Mouse (Mus musculus) kidney, adult 8-10 months (tissue): ENCODE results near the gene Pitpnc1.

Experiments used
- DNase-seq, 2 experiments: peaks; one replicate each; pipeline ENCODE4 v3.0.0; 2022

Pitpnc1 gene

DNA sequence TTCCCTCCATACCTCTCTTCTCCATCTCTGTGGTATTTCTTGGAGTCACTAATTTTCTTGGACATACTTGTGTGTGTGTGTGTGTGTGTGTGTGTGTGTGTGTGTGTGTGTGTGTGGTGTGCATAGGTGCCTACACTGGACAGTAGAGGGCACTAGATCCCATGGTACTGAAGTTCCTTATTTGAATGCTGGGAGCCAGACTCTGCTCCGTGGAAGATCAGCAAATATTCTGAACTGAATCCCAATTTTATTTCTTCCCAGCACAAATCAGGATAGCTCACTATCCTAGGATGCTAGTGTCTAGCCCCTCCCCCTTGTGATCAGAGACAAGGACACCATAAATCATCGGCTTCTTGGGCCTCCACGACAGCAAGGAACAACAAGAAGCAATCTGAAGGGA is 148.7 kb downstream of the Pitpnc1 start:
- DNase-seq = no peak

DNA sequence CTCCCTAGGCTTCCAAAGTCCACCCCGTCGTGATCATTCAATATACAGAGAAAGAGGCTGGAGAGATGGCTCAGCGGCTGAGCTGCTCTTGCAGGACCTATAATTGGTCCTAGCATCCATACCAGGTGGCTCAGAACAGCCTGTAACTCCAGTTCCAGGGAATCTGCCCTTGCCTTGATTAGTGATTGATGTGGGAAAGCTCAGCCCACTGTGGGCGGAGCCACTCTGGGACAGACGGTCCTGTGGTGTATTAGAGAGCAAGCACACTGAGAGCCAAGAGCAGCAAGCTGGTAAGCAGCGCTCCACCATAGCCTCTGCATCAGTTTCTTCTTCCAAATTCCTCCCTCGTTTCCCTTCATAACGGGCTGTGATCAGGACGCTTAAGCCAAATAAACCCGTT is 150.6 kb downstream of the Pitpnc1 start:
- peak in 1 of 2 experiments; percentile 31 for DNase-seq

DNA sequence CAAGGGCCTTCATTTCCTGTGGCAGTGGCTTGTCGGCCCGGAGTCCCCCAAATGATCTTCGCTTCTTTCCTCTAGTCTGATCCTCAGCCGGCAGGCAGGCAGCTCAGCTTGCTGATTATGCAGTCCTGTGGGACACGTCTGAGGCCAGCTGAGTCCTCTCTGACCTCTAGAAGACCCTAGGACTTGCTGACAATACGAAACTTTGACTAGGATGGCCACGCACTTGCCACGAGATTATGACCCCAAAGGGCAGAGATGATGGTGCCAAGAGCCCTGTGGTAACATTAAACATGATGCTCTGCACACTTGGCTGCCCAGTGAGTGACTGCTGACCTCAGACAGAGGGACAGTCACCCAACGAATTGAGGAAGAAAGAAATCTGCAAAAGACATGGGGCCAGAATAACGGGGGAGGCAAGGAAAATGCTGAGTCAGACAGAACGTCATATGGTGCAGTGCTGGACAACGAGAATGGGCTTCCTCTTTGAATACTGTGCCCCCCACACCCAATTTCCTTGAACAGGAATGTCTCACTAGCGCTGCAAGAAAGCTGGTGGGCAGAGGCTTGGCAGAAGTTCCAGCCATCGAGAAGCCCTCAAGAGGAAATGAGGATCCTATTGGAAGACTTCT is 152.7 kb downstream of the Pitpnc1 start:
- peak; percentile 62 to 63 for DNase-seq

DNA sequence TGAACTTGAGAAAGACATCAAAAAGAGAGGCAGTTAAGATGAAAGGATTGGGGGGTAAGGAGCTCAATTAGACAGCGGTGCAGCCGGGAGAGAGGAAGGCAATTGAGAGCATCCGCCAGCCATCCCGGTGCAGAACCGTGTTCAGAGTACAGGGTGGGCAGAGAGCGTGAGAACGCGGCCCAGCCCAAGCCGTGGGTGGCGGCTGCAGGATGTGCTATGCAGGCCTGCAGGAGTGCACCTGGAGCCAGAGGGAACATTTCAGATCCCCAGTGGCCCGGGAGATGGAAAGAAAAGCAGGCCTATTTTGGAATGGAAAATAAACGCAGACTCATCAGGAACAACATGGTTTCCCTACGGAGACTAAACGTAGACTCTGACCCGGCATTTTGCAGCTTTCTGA is 155.0 kb downstream of the Pitpnc1 start:
- no peak for DNase-seq

DNA sequence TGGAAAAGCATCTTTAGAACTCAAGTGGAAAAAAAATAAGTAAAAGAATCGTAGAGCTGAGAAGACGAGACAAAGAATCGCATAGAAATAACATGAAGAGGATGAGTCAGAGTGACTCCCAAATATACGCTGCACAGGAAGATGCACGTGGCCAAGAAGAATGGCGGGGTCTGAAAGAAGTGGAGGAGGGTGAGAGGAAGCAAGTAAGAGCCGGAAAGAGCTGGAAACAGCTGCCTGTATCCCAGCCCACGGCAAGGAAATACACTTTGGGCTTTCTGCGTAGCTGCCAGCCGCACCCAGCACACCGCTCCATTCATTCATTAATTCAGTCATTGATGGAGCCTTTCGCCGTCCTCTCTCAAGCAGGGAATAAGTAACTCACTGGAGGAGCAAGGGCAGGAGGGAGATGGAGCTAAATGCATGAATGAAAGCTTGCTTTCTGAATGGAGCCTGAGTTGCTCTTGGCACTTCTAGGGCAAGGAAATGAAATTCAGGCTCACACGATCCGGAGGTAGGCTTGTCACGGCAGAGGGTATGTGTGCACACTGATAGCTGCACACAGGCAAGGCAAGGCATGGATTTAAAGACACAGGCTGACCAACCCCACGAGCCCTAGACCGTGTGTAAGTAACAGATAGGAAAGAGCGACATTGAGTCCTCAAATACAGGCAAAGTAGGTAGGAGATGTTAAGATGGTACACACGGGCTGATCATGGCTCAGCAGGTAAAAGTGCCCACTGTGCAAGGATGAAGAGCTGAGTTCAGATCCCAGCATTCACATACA is 160.0 kb downstream of the Pitpnc1 start:
- no peak for DNase-seq

DNA sequence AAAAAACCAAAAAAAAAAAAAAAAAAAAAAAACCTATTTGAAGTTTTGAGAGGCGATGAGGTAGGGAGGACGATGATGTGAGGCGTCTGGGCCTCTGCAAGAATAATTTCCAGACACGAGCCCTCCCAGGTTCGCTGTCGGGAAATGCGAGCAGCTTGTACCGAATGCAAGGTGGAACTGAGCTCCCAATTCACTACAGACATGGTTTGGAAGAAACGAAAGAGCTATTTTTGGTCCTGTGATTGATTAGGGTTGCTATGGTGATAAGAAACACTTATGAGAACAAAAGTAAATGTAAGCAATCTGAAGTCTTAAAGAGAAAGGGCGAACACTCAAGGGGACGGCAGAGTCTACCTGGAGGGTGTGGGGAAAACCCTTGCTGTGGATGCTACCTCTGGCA is 164.3 kb downstream of the Pitpnc1 start:
- DNase-seq = no peak

DNA sequence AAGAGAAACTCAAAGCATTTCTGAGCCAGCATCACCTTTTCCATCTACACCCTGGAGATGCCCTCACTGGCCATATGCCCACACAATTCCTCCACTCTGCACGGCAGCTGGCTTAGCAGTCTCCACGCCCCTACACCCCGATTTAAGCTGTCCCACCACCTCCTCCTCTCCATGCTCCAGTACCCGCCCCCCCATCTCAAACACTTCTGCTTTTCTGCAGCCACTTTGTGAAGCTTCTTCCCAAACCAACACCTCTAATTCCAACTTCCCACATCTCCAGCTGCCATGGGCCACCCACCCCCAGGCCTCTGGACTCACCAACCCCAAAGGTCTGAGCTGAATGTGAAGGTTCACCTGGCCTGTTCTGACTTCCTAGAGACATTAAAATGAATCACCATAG is 168.4 kb downstream of the Pitpnc1 start:
- no peak for DNase-seq

DNA sequence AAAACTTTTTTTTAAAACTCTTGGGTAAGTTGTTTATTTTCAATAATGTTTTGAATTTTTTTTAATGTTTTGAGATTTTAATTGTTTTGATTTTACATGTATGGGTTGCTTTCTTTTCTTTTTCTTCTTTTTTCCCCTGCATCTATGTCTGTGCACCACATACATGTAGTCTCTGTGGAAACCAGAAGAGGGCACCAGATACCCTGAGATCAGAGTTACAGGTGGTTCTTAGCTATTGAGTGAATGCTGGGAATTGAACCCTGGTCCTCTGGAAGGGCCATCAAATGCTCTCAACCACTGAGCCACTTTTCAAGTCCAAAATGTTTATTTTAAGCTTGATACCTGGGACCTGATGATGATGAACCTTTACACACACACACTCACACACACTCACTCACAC is 170.3 kb downstream of the Pitpnc1 start:
- no peak for DNase-seq

DNA sequence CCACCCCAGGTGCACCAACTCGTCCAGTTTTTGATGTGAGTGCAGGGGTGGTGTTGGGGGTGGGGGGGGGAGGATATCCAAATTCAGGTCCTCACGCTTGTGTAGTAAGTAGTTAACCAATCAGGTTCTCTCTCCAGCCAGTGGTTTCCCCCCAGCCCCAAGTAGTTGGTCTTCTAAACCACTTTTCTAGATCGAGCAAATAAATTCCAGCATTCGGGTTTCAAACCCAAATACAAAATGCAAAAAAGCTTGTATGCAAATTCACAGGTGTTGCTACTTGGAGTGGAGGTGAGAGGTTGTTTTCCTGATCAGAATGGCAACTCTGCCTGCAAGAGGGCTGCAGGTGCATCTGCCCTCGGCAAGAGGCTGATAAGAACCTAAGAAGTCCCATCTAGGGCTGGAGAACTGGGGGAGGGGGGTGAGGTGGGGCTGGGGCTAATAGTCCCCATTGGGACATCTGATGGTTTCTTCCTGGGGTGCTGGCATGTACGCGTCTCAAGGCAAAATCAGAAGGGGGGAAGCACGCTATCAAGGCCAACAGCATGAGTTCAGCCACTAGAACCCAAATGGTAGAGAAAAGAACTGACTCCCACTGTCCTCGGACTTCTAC is 170.9 kb downstream of the Pitpnc1 start:
- no peak for DNase-seq

DNA sequence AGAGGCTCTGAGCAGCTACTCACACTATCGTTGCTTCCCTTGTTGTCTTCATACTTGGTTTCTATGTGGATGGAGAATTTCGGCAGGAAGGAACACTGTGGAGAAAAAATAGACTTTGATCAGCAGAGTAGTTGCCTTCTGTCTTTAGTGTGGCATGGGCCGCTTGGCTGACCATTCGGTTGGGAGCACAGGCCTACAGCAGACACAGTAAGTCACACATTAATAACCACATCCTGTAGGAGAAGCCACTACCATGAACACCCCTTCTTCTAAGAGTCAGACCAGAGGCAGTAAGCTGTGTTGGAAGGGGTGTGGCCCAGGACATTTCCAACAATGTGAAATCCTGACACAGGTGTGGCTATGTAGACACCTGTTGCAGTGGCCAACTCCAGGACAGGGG is 174.3 kb downstream of the Pitpnc1 start:
- peak; percentile 58 to 64 for DNase-seq

DNA sequence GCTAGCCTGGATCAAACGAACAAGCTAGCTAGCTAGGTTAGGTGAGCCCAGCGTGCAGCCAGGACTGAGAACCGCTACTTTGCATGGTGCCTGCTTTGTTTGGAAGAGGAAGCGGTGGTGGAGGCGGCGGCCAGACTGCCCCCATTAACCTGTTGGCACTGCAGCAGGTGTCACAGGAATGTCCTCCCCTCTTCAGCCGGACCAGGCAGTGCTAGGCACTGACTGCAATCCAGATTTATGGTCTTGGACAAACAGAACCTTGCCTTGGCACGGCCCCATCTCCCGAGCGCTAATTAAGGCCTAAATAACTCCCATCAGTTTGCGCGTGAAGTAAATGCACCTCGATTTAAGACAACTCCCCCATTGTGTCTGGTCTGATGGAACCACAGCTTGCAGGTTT is 178.5 kb downstream of the Pitpnc1 start:
- peak; percentile 31 to 44 for DNase-seq

DNA sequence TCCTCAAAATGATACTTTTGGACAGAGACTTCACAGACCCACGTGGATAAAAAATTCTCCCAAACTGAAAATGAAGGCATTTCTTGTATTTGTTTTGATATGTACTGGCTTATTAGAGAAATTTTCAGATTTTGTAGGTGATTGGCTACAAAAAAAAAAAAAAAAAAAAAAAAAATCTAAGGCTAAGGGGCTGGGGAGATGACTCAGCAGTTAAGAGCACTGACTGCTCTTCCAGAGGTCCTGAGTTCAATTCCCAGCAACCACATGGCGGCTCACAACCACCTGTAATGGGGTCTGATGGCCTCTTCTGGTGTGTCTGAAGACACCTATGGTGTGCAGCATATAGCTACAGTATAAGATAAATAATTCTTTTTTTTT is 182.3 kb downstream of the Pitpnc1 start:
- no peak for DNase-seq

DNA sequence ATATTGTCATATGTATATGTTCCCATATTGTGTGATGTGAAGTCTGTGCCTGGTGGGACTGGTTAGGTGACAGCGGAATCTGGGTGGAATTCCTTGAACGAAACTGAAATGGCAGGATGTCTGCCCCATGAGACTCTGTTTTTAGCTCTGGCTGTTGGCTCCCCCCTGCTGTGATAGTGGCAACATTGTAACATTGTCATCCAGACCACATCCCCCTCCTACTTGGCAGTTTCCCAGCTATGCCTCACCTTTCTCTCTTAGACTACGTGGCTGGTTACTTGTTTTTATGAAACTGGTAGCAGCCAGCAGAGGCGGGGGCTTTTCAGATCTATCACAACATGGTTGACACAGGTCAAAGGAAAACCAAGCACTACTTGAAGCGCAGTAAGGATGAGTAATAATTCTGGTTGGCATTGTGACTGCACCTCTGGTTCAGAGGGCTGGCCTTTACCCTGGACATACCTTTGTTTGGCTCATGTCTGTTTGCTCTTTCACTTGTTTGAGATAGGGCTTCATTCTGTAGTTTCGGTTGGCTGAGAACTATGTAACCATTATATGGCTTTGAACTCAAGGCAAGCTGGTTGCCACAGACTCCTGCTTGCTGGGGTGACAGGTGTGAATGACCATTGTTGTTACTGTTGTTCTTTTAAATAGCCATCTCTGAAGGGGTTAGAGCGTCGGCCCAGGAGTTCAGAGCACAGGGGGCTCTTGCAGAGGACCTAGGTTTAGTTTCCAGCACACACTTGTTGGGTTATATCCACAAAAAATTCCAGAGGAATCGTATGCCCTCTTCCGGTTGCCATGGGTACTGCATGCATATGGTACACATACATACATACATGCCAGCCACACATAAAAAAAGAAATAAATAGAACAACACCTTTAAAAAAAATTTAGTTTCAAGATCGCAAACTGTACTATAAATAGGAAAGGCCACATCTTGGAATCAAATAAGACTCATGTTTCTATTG is 183.0 kb downstream of the Pitpnc1 start:
- DNase-seq = no peak

DNA sequence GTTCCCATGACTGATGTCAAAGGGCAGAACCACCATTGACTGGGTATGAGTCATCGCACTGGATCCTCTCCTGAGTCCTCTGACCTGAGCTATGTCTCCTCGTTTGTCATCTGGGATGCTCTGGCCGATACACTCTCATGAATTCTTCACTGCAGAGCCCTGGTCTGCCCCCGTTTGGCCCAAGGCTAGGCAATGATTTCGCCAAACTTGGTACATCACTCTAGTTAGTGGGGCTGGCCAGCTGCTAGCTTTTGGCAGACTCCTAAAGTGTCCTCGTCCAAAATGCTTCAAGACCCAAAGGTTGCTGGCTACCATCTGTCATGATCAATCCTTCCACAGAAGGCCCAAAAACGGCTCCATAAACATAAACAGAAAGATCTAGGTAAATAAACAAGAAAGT is 184.8 kb downstream of the Pitpnc1 start:
- DNase-seq = no peak

DNA sequence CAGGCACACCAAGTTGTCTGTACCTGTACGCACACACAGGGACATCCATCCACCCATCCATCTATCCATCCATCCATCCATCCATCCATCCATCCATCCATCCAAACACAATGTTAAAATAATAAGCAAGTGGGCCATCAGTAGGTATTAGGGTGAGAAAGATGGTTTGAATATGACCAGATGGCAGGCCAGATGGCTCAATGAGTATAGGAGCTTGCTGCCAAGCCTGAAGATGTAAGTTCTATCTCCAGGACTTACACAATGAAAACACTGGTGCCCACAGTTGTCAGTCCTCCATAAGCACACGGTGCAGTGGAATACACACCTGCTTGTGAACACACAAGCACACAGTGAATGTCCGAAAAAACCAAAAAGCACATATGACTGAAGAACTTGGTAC is 186.9 kb downstream of the Pitpnc1 start:
- DNase-seq = no peak

DNA sequence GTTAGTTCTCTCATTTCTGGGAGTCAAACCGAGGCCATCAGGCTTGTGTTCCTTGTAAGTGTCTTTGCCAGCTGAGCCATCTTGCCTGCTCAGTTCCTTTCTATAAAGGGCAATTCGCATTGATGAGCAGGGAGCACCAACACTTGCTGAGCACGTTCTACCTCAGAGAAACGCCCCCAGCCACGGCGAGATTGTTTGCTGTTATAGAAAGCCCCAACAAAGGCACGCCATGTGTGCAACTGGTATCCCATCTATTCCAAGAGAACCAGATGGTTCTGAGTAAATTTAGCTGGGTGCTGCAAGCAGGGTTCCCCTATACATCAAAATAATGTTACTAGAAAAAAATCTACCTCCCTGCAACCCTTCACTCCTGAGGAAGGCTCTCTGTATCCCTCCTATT is 188.0 kb downstream of the Pitpnc1 start:
- DNase-seq = no peak

DNA sequence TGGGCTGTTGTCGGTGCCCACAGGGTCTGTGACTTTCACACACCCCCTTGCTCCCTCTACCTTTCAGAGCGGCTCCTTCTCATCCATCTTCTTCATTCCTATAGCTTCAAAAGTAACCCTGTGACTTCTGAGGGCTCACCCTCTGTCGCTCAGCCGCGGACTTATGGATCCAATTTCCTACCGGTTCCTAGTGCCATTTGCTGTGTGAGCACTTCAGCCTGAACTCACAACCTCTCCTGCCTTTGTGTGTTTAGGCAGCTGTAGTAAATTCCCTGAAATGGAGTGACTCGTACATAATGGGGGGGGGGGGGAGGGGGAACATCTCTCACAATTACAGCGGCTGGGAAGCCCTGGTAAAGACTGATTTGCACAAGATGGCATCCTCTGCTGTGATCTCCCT is 191.2 kb downstream of the Pitpnc1 start:
- no peak for DNase-seq

DNA sequence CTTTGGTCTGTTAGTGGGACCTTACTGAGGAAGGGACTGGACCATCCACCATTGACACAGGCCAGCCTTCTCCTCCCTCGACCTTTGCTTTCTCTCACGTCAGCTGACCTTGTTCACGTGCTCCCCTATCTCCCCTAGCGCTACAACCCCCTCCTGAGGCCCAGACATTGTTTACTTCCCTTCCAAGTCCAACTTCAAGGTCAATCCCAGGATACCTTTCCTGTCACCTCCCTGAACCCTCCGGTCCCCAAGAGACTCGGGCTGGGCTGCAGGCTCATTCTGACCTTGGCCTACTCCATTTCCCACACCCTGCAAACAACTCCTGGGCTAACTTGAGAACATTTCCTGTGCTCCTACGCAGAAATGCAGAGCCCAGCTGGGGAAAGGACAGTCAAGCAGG is 193.6 kb downstream of the Pitpnc1 start:
- DNase-seq = peak; percentile 71 to 81

DNA sequence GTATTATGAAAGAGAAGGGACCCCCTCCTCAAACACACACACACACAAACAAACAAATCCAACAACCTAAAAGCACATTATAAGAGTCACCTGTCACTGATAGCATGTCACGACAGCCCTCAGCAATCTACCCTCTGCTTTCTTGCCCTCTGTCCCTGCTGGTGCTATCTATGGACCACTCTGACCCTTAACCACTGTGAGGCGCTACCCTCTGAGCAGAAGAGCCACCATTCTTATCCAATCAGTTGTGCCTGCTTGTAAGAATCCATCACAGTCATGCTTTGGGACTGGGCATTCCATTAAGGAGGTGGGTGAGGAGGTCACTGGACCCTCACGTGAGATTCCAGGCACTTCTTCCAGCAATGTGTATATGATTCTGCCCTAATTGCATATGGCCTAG is 194.2 kb downstream of the Pitpnc1 start:
- DNase-seq = no peak

DNA sequence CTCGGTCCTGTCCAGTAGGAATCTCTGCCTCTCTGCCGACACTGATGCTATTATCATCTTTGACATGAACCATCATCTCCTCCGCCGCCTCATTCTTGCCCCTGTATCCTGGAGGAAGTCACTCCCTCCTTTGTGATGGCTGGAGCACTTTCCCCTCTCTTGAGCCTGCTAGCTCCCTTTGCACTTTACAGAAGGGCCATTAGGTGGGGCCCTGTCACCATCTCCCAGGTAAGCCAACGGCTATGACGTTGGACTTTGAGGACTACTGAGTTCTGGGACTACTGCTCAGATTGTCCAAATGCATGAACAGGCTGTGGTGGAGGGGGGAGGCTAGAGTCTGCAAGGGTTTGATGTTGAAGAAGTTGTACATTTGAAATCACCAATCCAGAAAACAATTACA is 194.6 kb downstream of the Pitpnc1 start:
- DNase-seq = peak; percentile 77 to 78

DNA sequence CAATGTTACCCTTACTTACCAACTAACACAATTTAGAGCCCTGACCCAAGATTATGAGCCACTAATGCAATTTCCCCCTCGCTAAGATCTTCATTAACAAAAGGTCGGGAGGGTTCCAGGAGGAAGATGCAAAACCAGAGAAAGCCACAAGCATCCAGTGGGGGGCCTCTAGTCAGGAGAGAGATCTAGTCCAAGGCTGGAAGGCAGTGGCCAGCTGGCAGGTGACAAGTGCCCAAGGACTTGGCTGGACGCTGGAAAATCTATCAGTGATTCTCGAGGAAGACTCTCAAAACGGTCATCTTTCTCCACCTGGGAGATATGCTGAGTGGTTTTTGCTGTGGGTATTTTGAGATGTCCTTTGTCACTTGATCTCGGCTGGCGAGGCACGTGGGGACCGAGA is 196.3 kb downstream of the Pitpnc1 start:
- DNase-seq = no peak

DNA sequence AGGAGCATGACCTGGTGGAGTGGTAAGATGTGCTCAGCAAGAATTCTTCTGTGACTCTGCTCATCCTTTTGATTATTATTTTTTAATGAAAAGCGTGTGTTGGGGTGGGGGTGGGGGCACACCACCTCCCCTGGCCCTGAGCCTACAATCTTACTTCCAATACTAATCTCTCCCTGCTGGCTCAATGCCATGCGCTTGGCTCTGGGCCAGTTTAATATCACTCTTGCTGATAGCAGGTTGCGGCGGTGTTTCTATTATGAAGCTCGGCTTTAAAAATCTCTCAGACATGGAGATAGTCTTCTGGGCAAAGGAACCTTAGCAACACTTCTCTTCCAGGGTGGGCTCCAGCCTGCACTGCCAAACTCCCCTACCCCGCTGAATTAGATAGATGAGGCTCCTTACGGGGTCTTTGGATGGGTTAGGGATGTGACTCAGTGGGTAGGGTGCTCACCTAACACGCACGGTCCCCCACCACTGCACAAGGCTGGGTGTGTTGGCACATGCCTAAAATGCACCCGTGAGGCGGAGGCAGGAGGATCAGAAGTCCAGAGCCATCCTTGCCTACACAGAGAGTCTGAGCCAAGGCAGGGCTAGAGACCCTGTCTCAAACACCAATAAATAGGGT is 198.0 kb downstream of the Pitpnc1 start:
- DNase-seq = no peak

DNA sequence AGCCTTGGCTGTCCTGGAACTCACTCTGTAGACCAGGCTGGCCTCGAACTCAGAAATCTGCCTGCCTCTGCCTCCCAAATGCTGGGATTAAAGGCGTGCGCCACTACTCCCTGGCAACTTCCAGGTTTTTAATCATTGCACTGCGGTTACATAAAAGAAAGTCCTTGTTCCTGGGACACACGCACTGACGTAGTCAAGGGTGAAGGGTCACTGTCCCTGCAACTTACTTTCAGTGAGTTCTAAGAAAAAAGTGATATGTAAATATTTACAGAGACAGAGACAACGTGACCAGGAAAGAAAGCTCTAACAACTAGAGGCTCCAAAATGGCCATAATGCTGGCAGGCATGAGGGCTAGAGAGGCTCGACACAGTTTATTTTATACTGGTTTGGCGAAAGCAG is 199.9 kb downstream of the Pitpnc1 start:
- no peak for DNase-seq
